8 mouse cellular contexts compared by ENCODE assay signal in the genomic region with DNA sequence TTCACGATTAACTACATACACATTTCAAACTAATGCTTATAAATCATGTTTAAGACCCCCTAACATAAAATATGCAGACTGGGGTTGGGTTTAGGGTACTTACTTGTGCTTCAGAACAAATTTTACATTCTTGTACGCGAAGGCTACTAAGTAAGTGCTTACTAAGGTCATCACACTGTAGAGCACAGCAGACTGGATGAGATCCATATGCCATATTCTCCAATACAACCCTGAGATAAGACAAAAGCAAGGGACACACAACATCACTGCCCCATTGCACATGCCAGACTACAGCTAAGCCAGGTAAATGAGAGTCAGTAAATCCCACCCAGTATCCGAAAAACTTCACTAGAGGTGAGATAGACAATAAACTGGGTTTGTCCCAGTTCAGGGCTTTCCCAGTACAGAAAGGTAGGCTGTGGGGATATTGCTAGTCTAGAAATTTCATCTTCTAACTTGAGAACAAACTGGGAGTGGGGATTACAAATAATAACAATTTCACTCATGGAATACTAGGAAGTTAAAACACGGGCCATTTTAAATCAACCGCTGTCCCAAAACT. TPM values are rescaled to one million over a fixed set of nuclear protein-coding genes. Genes with fewer than 3 reads are reported as not detected.
DNase-seq lines count a peak whose midpoint lies in the region; ATAC-seq and TF ChIP-seq lines count a peak whose summit lies in the region.

No protein-coding gene starts in this region.

- peak overlapping the region; percentile 91 for H3K9ac ChIP-seq in embryonic facial prominence, embryonic 11.5 days (replicated peaks; ENCODE audit: low read length)
- H3K9ac ChIP-seq in intestine, embryonic 15.5 days = peak overlapping the region; percentile 88
- H3K9ac ChIP-seq in neural tube, embryonic 12.5 days = peak overlapping the region; percentile 83

- H3K4me2 ChIP-seq in embryonic facial prominence, embryonic 11.5 days (ENCODE audit: low read depth, low read length) = peak overlapping the region; percentile 79
- peak overlapping the region; percentile 54 for H3K4me2 ChIP-seq in intestine, embryonic 15.5 days (replicated peaks)
- H3K4me2 ChIP-seq in neural tube, embryonic 12.5 days (replicated peaks) = peak overlapping the region; percentile 77

- intact Hi-C loops in left cerebral cortex, adult 2 months (cut with DNase I) = loop anchor here (5.0 kb wide), 2 partner anchors 266 to 546 kb away; no protein-coding TSS in a partner anchor

- no peak for TF ChIP-seq CTCF in left cerebral cortex, adult 2 months (IDR thresholded peaks at IDR 0.05)

- peaks cover 4% of the 10 kb centered on the region for H3K36me3 ChIP-seq in embryonic facial prominence, embryonic 11.5 days (replicated peaks; ENCODE audit: control insufficient read depth, insufficient read depth, low read depth, low read length)
- peaks cover 17% of the 10 kb centered on the region for H3K36me3 ChIP-seq in intestine, embryonic 15.5 days
- peaks cover 29% of the 10 kb centered on the region for H3K36me3 ChIP-seq in neural tube, embryonic 12.5 days

- peak overlapping the region; percentile 63 for H3K4me3 ChIP-seq in left cerebral cortex, adult 2 months
- peak overlapping the region; percentile 78 for H3K4me3 ChIP-seq in embryonic facial prominence, embryonic 11.5 days (ENCODE audit: low read depth, low read length)
- peak overlapping the region; percentile 86 for H3K4me3 ChIP-seq in intestine, embryonic 15.5 days (replicated peaks)
- peak overlapping the region; percentile 78 for H3K4me3 ChIP-seq in neural tube, embryonic 12.5 days

- no peak for ATAC-seq in embryonic facial prominence, embryonic 11.5 days (replicated peaks; ENCODE audit: insufficient number of reproducible peaks, low FRiP score, low TSS enrichment, low read depth)
- ATAC-seq in intestine, embryonic 15.5 days = no peak
- ATAC-seq in neural tube, embryonic 12.5 days (ENCODE audit: low FRiP score, low read depth) = no peak

- H3K27ac ChIP-seq in left cerebral cortex, adult 2 months = no peak overlapping the region; the same call in 1 of the 2 replicates
- no peak overlapping the region for H3K27ac ChIP-seq in embryonic facial prominence, embryonic 11.5 days (replicated peaks; ENCODE audit: low read depth, low read length)
- H3K27ac ChIP-seq in intestine, embryonic 15.5 days = peak overlapping the region; percentile 93
- no peak overlapping the region for H3K27ac ChIP-seq in neural tube, embryonic 12.5 days

- WGBS in embryonic facial prominence, embryonic 11.5 days = 39% methylated on average over 6 of the region's 6 CpGs
- WGBS in intestine, embryonic 15.5 days = 27% methylated on average over 6 of the region's 6 CpGs
- 41% methylated on average over 6 of the region's 6 CpGs for WGBS in neural tube, embryonic 12.5 days

- no peaks in the 10 kb centered on the region for H3K4me1 ChIP-seq in embryonic facial prominence, embryonic 11.5 days (ENCODE audit: control insufficient read depth, insufficient read depth, low read length)
- H3K4me1 ChIP-seq in intestine, embryonic 15.5 days (replicated peaks) = no peaks in the 10 kb centered on the region
- H3K4me1 ChIP-seq in neural tube, embryonic 12.5 days = peaks cover 4% of the 10 kb centered on the region; the same call in 1 of the 2 replicates

- DNase-seq in left cerebral cortex, adult 2 months (ENCODE audit: extremely low spot score in 1 of 2, low spot score in 2 of 2) = no peak
- DNase-seq in left cerebral cortex, adult 18-20 months (ENCODE audit: low spot score in 2 of 2) = no peak
- DNase-seq in embryonic facial prominence, embryonic 11.5 days (ENCODE audit: low spot score) = no peak
- no peak for DNase-seq in left cerebral cortex, adult 9 months (ENCODE audit: low spot score in 2 of 2)
- DNase-seq in natural killer cell, adult 2 months (ENCODE audit: low spot score in 2 of 2) = no peak
- no peak for DNase-seq in kidney, adult 18-20 months

- no peaks in the 10 kb centered on the region for H3K9me3 ChIP-seq in embryonic facial prominence, embryonic 11.5 days (replicated peaks; ENCODE audit: control insufficient read depth, low read length)
- no peaks in the 10 kb centered on the region for H3K9me3 ChIP-seq in intestine, embryonic 15.5 days
- no peaks in the 10 kb centered on the region for H3K9me3 ChIP-seq in neural tube, embryonic 12.5 days

- H3K27me3 ChIP-seq in embryonic facial prominence, embryonic 11.5 days (ENCODE audit: control insufficient read depth, insufficient read depth, low read length) = no peaks in the 10 kb centered on the region
- no peaks in the 10 kb centered on the region for H3K27me3 ChIP-seq in intestine, embryonic 15.5 days (replicated peaks)
- H3K27me3 ChIP-seq in neural tube, embryonic 12.5 days (replicated peaks) = no peaks in the 10 kb centered on the region

RNA-seq across cellular contexts. Expression of gene Ssr3, which starts 1.1 kb away (rescaled TPM):
- total RNA-seq in left cerebral cortex, adult 2 months (2021) = 10 to 100 TPM; 82.2 to 89.7 TPM
- total RNA-seq in left cerebral cortex, adult 18-20 months (2021) = 10 to 100 TPM; 90.2 to 91.3 TPM
- polyA plus RNA-seq in embryonic facial prominence, embryonic 11.5 days (2014; fragmentation: Nextera tagmentation; extraction: Ambion mirVana) = 306 and 333 TPM in 2 replicates
- 281 and 299 TPM in 2 replicates for polyA plus RNA-seq in intestine, embryonic 15.5 days (2015; fragmentation: Nextera tagmentation; extraction: Ambion mirVana)
- 186 and 188 TPM in 2 replicates for polyA plus RNA-seq in neural tube, embryonic 12.5 days (2016; fragmentation: Nextera tagmentation; extraction: Ambion mirVana)
